Mouse (Mus musculus): ENCODE results near the gene Gnb3. TPM values are rescaled to one million over a fixed set of nuclear protein-coding genes. Genes with fewer than 3 reads are reported as not detected.

Gnb3 gene
- polyA plus RNA-seq, 1 experiment from 2014 or later = 0.24 TPM

DNA sequence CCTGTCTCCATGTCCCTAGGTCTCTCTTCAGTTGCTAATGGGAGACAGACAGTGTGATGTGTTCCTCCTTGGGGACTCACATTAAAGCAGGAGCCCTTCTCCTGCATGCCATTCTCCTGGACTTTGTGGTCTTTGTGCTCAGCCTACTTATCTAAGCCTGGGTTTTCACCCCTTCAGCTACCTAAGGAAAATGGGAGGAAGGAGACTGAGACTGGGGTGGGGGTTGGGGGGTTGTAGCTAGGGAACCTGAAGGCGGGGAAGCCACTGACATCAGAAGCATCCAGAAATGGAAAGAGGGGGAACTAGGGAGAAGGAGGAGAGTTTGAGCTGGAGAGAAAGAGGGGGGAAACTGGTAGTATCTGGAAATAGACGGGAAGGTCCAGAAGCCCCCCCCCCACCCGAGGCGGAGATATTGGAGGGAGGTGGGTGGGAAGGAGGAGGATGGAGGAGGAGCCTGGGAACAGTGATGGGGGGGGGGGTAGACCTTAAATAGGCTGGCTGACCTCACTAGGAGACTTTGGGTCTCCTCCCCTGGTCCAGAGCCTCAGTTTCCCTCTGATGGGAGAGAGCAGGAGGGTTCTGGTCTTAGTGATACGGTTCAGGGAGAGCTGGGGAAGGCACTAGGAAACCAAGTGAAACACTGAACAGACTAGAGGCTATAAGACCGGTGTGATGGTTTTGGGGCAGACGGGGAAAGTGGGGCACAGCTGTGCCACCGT, 22.5 kb upstream of the Gnb3 start:
- Histone ChIP-seq H3K27me3 (ENCODE audit: insufficient read depth, low read length) (peaks cover 39% of the 10 kb centered on the region; the same call in 1 of the 2 replicates), H3K27ac (ENCODE audit: low read depth) (no peak overlapping the region), H3K4me1 (ENCODE audit: insufficient read depth) (0 out of 2 replicates have a peak, but pooled peaks cover 6% of the 10 kb centered on the region), H3K4me2 (peak overlapping the region; percentile 93), H3K9me3 (ENCODE audit: low read depth, low read length) (no peaks in the 10 kb centered on the region), H3K9ac (no peak overlapping the region), H3K4me3 (ENCODE audit: low read depth, low read length) (no peak overlapping the region), H3K36me3 (ENCODE audit: insufficient read depth) (no peaks in the 10 kb centered on the region)
- DNase-seq (no peak), ATAC-seq (ENCODE audit: insufficient read depth) (no peak)
- no peak for TF ChIP-seq CTCF (IDR thresholded peaks at IDR 0.05; ENCODE audit: low read depth)
- WGBS = 11% methylated on average over 8 of the region's 8 CpGs

DNA sequence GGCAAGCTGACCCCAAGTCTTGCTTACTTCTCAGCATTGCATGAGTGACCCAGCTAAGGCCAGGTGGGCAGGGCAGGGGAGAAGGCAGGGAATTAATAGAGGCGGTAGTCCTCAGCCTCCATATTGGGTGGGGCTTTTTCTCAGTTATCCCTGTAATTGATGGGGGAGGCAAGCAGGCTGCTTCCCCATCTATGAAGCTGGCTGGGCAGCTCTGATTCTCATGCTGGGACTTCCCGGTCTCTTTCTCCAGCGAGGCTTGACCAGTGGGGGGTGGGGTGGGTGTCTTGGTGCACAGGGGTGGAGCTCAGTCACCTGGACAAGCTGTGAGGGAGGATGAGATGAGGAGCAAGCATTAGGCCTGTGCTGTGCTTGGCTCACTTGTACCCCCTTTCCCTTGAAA, 21.7 kb upstream of the Gnb3 start:
- H3K4me2 ChIP-seq = no peak overlapping the region
- no peak overlapping the region for H3K27ac ChIP-seq (ENCODE audit: low read depth)
- H3K36me3 ChIP-seq (ENCODE audit: insufficient read depth) = no peaks in the 10 kb centered on the region
- no peak overlapping the region for H3K4me3 ChIP-seq (ENCODE audit: low read depth, low read length)
- DNase-seq (no peak), ATAC-seq (ENCODE audit: insufficient read depth) (no peak)
- peaks cover 36% of the 10 kb centered on the region; the same call in 1 of the 2 replicates for H3K27me3 ChIP-seq (ENCODE audit: insufficient read depth, low read length)
- TF ChIP-seq CTCF (IDR thresholded peaks at IDR 0.05; ENCODE audit: low read depth) = no peak
- no peaks in the 10 kb centered on the region for H3K9me3 ChIP-seq (ENCODE audit: low read depth, low read length)
- H3K9ac ChIP-seq = no peak overlapping the region
- 46% methylated on average over 3 of the region's 3 CpGs for WGBS
- 0 out of 2 replicates have a peak, but pooled peaks cover 6% of the 10 kb centered on the region for H3K4me1 ChIP-seq (ENCODE audit: insufficient read depth)

- 78% methylated on average over 19 of the region's 19 CpGs for WGBS
- Histone ChIP-seq H3K36me3 (ENCODE audit: insufficient read depth) (no peaks in the 10 kb centered on the region), H3K27me3 (ENCODE audit: insufficient read depth, low read length) (peaks cover 33% of the 10 kb centered on the region; the same call in 1 of the 2 replicates), H3K4me1 (ENCODE audit: insufficient read depth) (0 out of 2 replicates have a peak, but pooled peaks cover 10% of the 10 kb centered on the region), H3K9me3 (ENCODE audit: low read depth, low read length) (no peaks in the 10 kb centered on the region), H3K27ac (ENCODE audit: low read depth) (no peak overlapping the region), H3K9ac (no peak overlapping the region), H3K4me3 (ENCODE audit: low read depth, low read length) (no peak overlapping the region), H3K4me2 (no peak overlapping the region)
- DNase-seq (no peak), ATAC-seq (ENCODE audit: insufficient read depth) (no peak)
- TF ChIP-seq CTCF (IDR thresholded peaks at IDR 0.05; ENCODE audit: low read depth) = no peak
Observed at GRCm38 (mm10) chr6:124861266-124861665, 21.2 kb upstream of the Gnb3 start.

GRCm38 (mm10) chr6:124860511-124860910, 20.4 kb upstream of the Gnb3 start:
- peaks cover 33% of the 10 kb centered on the region; the same call in 1 of the 2 replicates for H3K27me3 ChIP-seq (ENCODE audit: insufficient read depth, low read length)
- ATAC-seq (ENCODE audit: insufficient read depth) = no peak

DNA sequence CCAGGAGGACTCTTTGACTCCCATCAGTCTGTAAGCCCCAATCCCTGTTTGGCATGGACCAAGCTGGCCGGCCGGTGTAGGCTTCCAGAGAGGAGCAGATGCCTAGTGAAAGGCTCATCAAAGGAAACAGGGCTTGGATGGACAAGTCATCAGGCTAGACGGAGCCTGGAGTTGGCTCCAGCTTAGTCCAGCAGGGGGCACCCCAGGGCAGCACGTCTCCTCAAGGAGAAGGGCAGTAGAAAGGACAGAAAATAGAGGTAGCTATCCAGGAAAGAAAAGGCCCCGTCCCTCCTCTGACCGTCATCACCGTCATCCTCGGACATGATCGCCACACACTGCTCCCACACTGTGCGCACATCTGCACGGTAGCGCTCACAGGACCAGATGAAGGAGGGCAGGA, 19.6 kb upstream of the Gnb3 start:
- H3K9me3 ChIP-seq (ENCODE audit: low read depth, low read length) = no peaks in the 10 kb centered on the region
- WGBS = 6% methylated on average over 12 of the region's 12 CpGs
- ATAC-seq (ENCODE audit: insufficient read depth) (peak; percentile 8; the same call in 1 of the 2 replicates), DNase-seq (peak; percentile 94)
- H3K27me3 ChIP-seq (ENCODE audit: insufficient read depth, low read length) = peaks cover 30% of the 10 kb centered on the region; the same call in 1 of the 2 replicates
- H3K4me3 ChIP-seq (ENCODE audit: low read depth, low read length) = no peak overlapping the region
- H3K4me2 ChIP-seq = peak overlapping the region; percentile 10; the same call in 1 of the 2 replicates
- no peak overlapping the region for H3K27ac ChIP-seq (ENCODE audit: low read depth)
- peak; percentile 95 for TF ChIP-seq CTCF (IDR thresholded peaks at IDR 0.05; ENCODE audit: low read depth)
- 0 out of 2 replicates have a peak overlapping the region, but pooled peaks have one; percentile 2 for H3K9ac ChIP-seq
- H3K36me3 ChIP-seq (ENCODE audit: insufficient read depth) = no peaks in the 10 kb centered on the region
- 0 out of 2 replicates have a peak, but pooled peaks cover 12% of the 10 kb centered on the region for H3K4me1 ChIP-seq (ENCODE audit: insufficient read depth)

More at GRCm38 (mm10) chr6:124860511-124860910, 20.4 kb upstream of the Gnb3 start:
- Histone ChIP-seq H3K36me3 (ENCODE audit: insufficient read depth) (no peaks in the 10 kb centered on the region), H3K9ac (no peak overlapping the region), H3K27ac (ENCODE audit: low read depth) (no peak overlapping the region), H3K4me3 (ENCODE audit: low read depth, low read length) (no peak overlapping the region), H3K9me3 (ENCODE audit: low read depth, low read length) (no peaks in the 10 kb centered on the region), H3K4me1 (ENCODE audit: insufficient read depth) (0 out of 2 replicates have a peak, but pooled peaks cover 12% of the 10 kb centered on the region), H3K4me2 (no peak overlapping the region)
- DNase-seq = no peak
- WGBS = 79% methylated on average over 9 of the region's 9 CpGs
- no peak for TF ChIP-seq CTCF (IDR thresholded peaks at IDR 0.05; ENCODE audit: low read depth)

- no peak overlapping the region for H3K27ac ChIP-seq (ENCODE audit: low read depth)
- WGBS = 65% methylated on average over 28 of the region's 28 CpGs
- H3K9ac ChIP-seq = no peak overlapping the region
- H3K36me3 ChIP-seq (ENCODE audit: insufficient read depth) = peaks cover 4% of the 10 kb centered on the region
- no peak for DNase-seq
- H3K9me3 ChIP-seq (ENCODE audit: low read depth, low read length) = no peaks in the 10 kb centered on the region
- ATAC-seq (ENCODE audit: insufficient read depth) = no peak
- H3K4me3 ChIP-seq (ENCODE audit: low read depth, low read length) = peak overlapping the region; percentile 77; the same call in 1 of the 2 replicates
- no peak for TF ChIP-seq CTCF (IDR thresholded peaks at IDR 0.05; ENCODE audit: low read depth)
- H3K27me3 ChIP-seq (ENCODE audit: insufficient read depth, low read length) = peaks cover 24% of the 10 kb centered on the region; the same call in 1 of the 2 replicates
- H3K4me1 ChIP-seq (ENCODE audit: insufficient read depth) = 0 out of 2 replicates have a peak, but pooled peaks cover 12% of the 10 kb centered on the region
- peak overlapping the region; percentile 87 for H3K4me2 ChIP-seq
Observed at GRCm38 (mm10) chr6:124858561-124859318, 18.7 kb upstream of the Gnb3 start.

Data from lung, embryonic 14.5 days (tissue).